Comparison of ENCODE assay signal across 11 mouse cellular contexts in the genomic region with DNA sequence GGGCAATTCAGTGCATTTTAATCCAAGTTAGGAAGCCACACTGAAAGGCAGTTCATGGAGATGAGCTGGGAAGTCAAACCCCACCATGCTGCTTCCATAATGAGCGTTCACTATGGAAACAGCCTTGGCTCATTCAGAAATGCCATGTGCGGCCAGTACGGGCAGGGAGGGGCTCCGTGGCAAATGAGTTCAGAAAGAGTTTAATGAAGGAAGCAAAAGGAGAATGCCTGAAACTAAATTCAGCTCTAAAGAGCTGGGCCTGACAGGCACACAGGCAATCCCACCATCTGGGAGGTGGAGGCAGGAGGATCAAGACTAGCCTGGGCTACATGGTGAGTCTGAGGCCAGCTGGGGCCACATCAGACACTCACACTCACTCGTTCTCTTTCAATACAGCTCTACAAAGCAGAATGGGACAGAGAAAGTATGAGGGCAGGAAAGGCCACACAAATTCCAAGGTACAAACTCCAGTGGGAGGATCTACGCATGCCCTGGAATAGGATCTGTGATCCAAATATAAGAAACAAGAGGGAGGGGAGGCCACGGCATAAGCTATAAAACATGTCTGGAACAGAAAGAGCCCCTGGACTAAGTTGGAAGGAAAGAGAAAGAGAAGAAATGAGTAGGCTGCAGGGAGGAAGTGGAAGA. TPM values are rescaled to one million over a fixed set of nuclear protein-coding genes. Genes with fewer than 3 reads are reported as not detected.
DNase-seq lines count a peak whose midpoint lies in the region; ATAC-seq lines count a peak whose summit lies in the region.
"Had no signal": no experiment of that assay in that cellular context is flagged by ENCODE, and none has a peak within 500 bp of the region (broad histone marks: within the 10 kb centered on the region; RNA-seq: fewer than 3 reads in every experiment).

No protein-coding gene starts in this region.

- H3K4me3 ChIP-seq in hindbrain, embryonic 12.5 days = no peak overlapping the region
- H3K4me3 ChIP-seq in intestine, embryonic 16.5 days (ENCODE audit: low read length) = no peak overlapping the region
- H3K4me3 ChIP-seq in liver, embryonic 11.5 days (ENCODE audit: low read depth, low read length) = no peak overlapping the region
- H3K4me3 ChIP-seq: left cerebral cortex, adult 2 months had no signal

- H3K27me3 ChIP-seq in hindbrain, embryonic 12.5 days = no peaks in the 10 kb centered on the region
- no peaks in the 10 kb centered on the region for H3K27me3 ChIP-seq in intestine, embryonic 16.5 days (replicated peaks; ENCODE audit: control insufficient read depth, insufficient read depth, low read length)
- H3K27me3 ChIP-seq in liver, embryonic 11.5 days (replicated peaks; ENCODE audit: control insufficient read depth, insufficient read depth, low read length) = no peaks in the 10 kb centered on the region

- peak; percentile 95 for ATAC-seq in hindbrain, embryonic 12.5 days (ENCODE audit: low FRiP score)
- no peak for ATAC-seq in intestine, embryonic 16.5 days
- ATAC-seq in liver, embryonic 11.5 days (replicated peaks; ENCODE audit: low FRiP score) = no peak

- WGBS in hindbrain, embryonic 12.5 days = 40% methylated on average over 7 of the region's 7 CpGs
- WGBS in intestine, embryonic 16.5 days = 75% methylated on average over 7 of the region's 7 CpGs
- WGBS in liver, embryonic 11.5 days = 88% methylated on average over 7 of the region's 7 CpGs

- no peak overlapping the region for H3K4me2 ChIP-seq in hindbrain, embryonic 12.5 days (replicated peaks)
- H3K4me2 ChIP-seq in intestine, embryonic 16.5 days (ENCODE audit: low read depth, low read length) = no peak overlapping the region
- no peak overlapping the region for H3K4me2 ChIP-seq in liver, embryonic 11.5 days

- H3K27ac ChIP-seq in hindbrain, embryonic 12.5 days = no peak overlapping the region
- H3K27ac ChIP-seq in intestine, embryonic 16.5 days (ENCODE audit: low read length) = no peak overlapping the region
- H3K27ac ChIP-seq in liver, embryonic 11.5 days (ENCODE audit: low read depth, low read length) = no peak overlapping the region
- H3K27ac ChIP-seq: left cerebral cortex, adult 2 months; macrophage had no signal

- H3K4me1 ChIP-seq in hindbrain, embryonic 12.5 days = peaks cover 14% of the 10 kb centered on the region
- H3K4me1 ChIP-seq in intestine, embryonic 16.5 days (ENCODE audit: control insufficient read depth, insufficient read depth, low read length) = no peaks in the 10 kb centered on the region; the same call in 1 of the 2 replicates
- no peaks in the 10 kb centered on the region for H3K4me1 ChIP-seq in liver, embryonic 11.5 days (replicated peaks; ENCODE audit: control insufficient read depth, insufficient read depth, low read length)

- H3K9me3 ChIP-seq in hindbrain, embryonic 12.5 days (replicated peaks) = no peaks in the 10 kb centered on the region
- no peaks in the 10 kb centered on the region for H3K9me3 ChIP-seq in intestine, embryonic 16.5 days (ENCODE audit: control insufficient read depth, low read length)
- H3K9me3 ChIP-seq in liver, embryonic 11.5 days (ENCODE audit: control insufficient read depth, low read length) = no peaks in the 10 kb centered on the region

- H3K36me3 ChIP-seq in hindbrain, embryonic 12.5 days = 0 out of 2 replicates have a peak, but pooled peaks cover 4% of the 10 kb centered on the region
- no peaks in the 10 kb centered on the region for H3K36me3 ChIP-seq in intestine, embryonic 16.5 days (ENCODE audit: control insufficient read depth, insufficient read depth, low read length)
- no peaks in the 10 kb centered on the region; the same call in 1 of the 2 replicates for H3K36me3 ChIP-seq in liver, embryonic 11.5 days (ENCODE audit: control insufficient read depth, insufficient read depth, low read length)

- DNase-seq in adrenal gland, postnatal 36 days = peak; percentile 10 to 24
- DNase-seq in adrenal gland, postnatal 4 days (ENCODE audit: low spot score in 2 of 2) = no peak
- peak; percentile 31 for DNase-seq in ZHBTc4 (ENCODE audit: low read depth, low spot score)
- peak; percentile 77 for DNase-seq in mesoderm, embryonic 11.5 days (ENCODE audit: low read depth, low spot score)
- DNase-seq in cerebellum, postnatal 36 days = no peak
- DNase-seq in liver, embryonic 11.5 days (ENCODE audit: low spot score) = no peak
- DNase-seq: spleen, adult 18-20 months had no signal

- H3K9ac ChIP-seq in hindbrain, embryonic 12.5 days = no peak overlapping the region
- H3K9ac ChIP-seq in intestine, embryonic 16.5 days (ENCODE audit: low read depth, low read length) = no peak overlapping the region
- H3K9ac ChIP-seq in liver, embryonic 11.5 days (ENCODE audit: low read depth, low read length) = no peak overlapping the region

RNA-seq across cellular contexts. Expression of a gene that starts 39.3 kb away (rescaled TPM):
- 10 to 100 TPM; 34.2 to 40.5 TPM for total RNA-seq in adrenal gland, postnatal 36 days (2021)
- 10 to 100 TPM; 34.7 to 39.2 TPM for total RNA-seq in adrenal gland, postnatal 4 days (2021)
- 16.8 and 16.9 TPM in 2 replicates for polyA plus RNA-seq in hindbrain, embryonic 12.5 days (2016; fragmentation: Nextera tagmentation; extraction: Ambion mirVana)
- polyA plus RNA-seq in intestine, embryonic 16.5 days (2015; fragmentation: Nextera tagmentation; extraction: Ambion mirVana) = 21.3 and 22.1 TPM in 2 replicates
- 16.2 and 17.6 TPM in 2 replicates for polyA plus RNA-seq in liver, embryonic 11.5 days (2014; fragmentation: Nextera tagmentation; extraction: Ambion mirVana)

Comparison
In these comparisons a context has a peak if more than half of its experiments do, and no peak if none do; other contexts are left out.
1. DNase-seq: peak in adrenal gland, postnatal 36 days (2 of 2), ZHBTc4 (single experiment) and mesoderm, embryonic 11.5 days (single experiment); none in adrenal gland, postnatal 4 days (0 of 2), cerebellum, postnatal 36 days (0 of 2) and liver, embryonic 11.5 days (single experiment).